Mouse (Mus musculus) c-Kit-negative CD71-positive TER-119-positive erythroid progenitor cells, embryonic 14.5 days (primary cell): ENCODE data around the gene Efcab6.

ENCODE experiments used
- DNase-seq: peaks from one replicate; pipeline ENCODE4 v3.0.0-alpha.2; 2013; ENCODE audit warnings: low read depth, low spot score

Efcab6 gene

DNA sequence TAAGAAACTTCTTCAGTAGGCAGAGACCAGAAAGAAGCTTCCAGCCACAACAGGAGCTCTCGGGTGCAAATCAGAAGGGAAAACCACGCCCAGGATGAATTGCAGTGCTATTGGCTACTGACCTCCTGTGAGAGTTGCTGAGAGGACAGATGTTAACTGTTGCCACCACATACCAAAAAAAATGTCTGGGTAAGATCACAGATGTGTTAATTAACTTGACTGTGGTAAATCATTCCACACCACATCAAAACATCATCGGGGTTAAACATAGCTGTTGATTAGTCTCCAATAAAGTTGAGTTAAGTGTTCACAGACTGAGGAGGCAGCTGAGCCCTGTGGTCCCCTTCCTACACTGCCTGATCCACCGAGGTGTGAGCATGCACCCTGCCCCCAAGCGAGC, 88.1 kb downstream of the Efcab6 start:
- no peak for DNase-seq

DNA sequence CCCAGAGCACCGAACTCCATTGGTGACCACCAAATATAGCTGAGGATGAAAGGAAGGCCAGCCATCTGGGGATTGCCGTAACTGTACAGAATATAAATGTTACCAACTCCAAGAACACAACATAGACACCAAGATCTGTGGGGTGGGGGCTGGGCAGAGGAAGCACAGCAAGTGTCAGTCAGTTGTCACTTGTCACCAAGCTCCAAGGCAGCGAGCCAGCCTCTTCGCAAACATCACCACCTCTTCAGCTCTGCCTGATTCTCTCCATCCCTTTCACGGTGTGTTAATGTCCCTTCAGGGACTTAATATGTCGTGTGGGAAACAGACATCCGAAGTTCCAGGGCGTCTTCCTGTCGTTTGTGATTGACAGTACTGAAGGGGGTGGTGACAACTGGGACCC, 93.0 kb downstream of the Efcab6 start:
- no peak for DNase-seq

GRCm38 (mm10) chr15:83967802-83968201, 97.4 kb downstream of the Efcab6 start:
- no peak for DNase-seq

GRCm38 (mm10) chr15:83965126-83965525, 100.1 kb downstream of the Efcab6 start:
- no peak for DNase-seq

DNA sequence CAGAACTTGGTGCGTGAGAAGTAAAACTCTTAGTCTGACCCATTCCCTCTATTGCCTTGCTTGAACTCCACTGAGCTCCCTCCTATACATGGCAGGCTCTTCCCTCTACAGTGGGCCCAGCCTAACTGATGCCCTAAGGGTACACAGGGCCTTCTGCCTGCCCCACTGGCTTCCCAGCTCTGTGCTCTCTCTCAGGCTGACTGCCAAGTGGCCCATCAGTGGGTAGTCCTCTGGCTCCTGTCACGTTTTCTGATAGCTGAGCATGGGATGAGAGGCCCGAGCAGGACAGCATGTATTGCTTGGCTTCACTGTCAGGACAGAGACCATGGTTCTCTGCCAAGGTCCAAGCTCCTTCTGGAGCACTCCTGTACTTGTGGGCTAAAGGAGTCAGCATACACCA, 106.8 kb downstream of the Efcab6 start:
- no peak for DNase-seq

DNA sequence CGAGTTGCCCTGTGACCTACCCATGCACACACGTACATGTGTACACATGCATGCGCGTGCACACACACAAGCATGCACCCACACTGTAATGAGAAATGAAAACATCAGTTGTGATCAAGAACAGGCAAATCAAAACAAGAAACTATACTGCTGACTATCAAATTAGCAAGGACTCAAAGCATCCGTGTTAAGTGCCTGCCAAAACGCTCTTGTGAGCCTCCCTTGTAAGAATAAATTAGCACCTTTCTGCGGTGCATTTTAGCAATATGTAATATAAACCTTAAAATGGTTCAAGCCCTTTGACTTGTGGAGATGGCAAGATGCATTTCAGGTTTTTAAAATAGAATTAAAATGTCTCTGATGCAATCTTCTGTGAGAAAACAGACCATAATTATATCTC, 108.2 kb downstream of the Efcab6 start:
- DNase-seq = no peak

DNA sequence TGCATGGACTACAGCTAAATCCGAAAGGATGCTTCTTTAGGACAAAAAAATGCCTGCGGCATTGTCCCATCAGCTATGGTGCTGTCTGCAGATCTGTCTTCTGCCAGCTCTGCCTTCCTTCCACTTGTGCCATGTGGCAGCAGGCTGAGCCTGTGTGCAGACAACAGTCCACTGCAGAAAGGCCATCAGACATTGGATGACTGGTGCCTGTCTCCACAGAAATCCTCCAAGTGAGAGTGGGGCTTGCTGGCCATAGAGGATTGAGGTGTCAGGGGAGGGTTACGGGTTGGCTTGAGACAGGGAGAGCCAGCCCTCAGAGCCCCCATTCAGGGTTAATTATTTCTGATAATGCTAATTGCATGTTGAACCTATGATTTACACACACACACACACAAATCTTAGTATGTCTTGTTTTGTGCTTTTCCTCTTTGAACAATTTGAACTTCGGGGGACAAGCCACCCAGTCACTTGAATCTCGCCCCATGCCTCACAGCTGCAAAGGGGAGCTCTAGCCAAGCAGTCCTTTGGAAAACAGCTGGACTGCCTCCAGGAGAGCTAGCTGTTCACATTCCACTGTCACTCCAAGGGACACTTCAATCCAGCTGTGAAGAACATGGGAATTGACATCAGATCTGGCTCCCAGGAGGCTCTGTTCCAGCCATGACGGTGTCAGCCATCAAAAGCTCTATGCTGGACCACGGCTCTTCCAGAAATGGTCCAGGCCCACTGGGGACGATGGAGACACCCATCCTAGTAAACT, 109.1 kb downstream of the Efcab6 start:
- DNase-seq = no peak

DNA sequence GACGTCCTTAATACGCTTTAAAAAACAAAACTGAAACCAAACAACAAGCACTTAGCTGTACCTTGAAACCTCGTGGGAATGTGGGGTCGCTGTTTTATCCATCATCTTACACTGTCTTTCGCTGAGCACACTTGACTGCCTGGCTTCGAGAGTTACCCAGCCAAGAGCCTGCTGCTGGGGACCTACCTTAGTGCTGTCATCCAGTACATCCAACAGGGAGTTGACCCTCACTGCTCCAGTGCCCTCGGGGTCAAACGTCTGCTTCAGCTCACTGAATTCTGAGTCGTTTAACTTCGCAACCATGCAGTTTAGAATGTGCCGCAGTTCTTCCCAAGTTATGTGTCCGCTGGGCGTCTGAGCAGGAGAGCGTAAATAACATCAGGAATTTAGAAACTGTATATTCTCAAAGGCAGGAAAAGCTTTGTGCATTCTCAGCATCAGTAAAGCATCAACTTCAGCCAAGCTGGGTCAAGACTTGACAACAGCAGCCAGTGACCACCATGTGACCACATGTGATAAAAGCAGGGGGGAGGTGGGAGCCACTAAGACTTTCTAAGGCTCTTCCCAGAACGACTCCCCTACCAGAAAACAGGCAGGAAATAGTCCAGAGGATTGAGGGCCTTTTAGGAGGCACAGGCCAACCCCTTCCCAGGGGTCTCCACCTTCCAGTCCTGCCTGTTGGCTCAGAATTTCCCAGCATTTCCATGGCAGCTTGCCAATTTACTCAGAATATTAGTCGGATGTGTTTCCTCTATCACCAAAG, 115.3 kb downstream of the Efcab6 start:
- DNase-seq = no peak

DNA sequence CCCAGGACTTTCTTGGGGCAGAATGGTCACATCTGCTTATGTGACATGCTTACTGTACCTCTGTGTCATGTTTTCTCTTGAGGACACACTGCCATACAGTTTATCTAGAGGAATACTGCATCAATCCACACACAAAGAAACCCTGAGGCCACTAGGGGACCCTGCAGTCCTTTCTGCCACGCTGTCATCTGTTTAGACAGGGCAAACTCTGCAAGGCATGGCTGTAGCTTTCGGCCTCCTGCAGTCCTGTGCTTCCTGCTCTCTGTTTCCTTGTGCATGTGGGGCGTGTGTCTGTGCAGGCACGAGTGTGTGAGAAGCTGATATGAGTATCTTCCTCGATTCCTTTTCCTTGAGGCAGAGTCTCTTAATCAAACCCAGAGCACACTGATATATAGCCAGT, 125.5 kb downstream of the Efcab6 start:
- DNase-seq = no peak

DNA sequence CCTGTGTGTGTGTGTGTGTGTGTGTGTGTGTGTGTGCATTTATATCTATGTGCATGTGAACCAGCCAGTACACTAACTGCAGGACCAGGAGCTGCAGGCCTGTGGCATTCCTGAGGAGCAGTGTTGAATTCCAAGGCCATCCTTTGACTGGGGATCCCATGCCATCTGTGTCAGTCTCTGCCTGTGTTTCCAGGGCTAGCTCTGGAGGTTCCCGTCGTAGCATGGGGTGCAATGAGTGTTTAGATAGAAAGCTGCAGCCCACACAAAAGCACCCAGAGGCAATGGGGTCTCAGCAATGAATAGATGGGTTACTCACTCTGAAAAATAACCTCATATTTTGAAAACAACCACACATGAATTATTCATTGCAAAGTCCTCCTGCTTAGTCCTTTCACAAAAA, 126.7 kb downstream of the Efcab6 start:
- DNase-seq = no peak

DNA sequence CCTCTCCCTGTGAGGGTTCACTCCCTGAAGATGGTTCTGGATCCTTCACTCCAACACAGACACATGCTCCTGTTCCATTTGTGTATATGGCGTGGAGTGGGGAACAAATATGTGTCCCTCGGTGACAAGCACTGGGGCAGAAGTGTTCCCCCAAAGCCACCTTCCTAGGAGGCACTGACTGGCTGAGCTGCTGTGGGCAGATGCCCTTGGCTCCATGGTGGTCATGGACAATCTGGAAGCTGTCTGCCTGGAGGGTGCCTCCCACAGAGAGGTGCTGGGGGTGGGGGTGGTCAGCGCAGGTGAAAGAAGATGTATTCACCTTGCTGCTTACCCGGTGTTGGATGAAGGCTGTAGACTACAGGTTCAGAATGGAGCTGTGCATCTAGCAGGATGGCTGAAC, 128.7 kb downstream of the Efcab6 start:
- no peak for DNase-seq

GRCm38 (mm10) chr15:83934816-83935215, 130.4 kb downstream of the Efcab6 start:
- no peak for DNase-seq

DNA sequence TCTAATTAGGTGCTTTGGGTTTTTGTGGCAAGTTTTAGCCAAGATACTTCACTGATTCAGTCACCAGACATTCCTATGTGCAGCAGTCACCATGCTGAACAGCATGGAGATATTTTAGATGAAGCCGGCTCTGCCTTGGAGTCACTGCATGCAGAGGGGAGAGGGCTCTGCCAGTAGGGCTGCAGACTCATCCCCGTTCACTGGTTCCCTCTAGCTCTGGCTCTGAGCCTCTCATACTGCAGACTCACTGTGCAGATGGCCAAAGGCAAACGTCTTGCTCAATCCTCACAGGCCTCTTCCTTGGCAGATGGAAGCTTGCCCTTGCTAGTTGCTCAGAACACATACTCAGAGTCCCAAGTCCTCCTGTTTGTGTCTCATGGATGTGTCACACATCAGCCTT, 139.8 kb downstream of the Efcab6 start:
- no peak for DNase-seq

DNA sequence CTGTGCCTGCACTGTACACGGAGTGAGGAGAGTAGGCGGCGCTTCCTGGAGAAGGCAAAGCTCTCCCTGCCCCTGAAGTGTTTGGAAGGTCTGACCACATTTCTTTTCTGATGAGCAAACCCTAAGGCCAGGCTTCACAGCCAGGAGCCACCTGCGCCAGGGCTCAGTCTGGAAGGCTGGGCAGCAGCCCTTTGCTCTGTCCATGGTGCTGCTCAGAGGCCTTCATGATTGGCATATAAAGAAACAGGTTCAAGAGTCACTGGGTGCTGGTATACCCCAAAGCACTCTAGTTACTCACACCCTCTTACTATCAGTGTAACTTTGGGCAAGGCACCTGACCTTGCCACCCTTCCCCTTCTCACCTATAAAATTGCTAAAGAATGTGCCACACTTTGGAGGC, 140.5 kb downstream of the Efcab6 start:
- no peak for DNase-seq

DNA sequence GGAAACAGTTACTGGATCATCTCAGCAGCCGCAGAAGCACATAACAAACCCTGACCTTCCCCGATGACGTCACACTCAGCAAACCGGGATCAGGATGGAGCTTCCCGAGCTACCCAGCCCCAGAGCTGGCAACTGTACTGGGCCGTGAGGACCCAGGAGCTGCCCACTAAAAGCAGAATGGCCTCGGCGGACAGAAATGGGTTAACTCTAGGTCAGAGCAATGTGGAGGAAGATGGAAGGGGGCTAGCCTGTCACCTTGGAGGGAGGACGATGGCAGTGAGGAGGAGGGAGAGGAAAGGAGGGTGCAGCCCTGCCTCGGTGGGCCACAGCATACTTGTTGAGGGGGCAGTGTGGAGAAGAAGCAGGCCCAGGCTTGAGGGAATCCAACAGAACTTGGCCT, 149.8 kb downstream of the Efcab6 start:
- no peak for DNase-seq

- no peak for DNase-seq
These were observed 152.0 kb downstream of the Efcab6 start for GRCm38 (mm10) chr15:83913028-83913714.

- DNase-seq = no peak
These were observed 158.7 kb downstream of the Efcab6 start for GRCm38 (mm10) chr15:83906472-83906871.

GRCm38 (mm10) chr15:83897286-83897685, 167.9 kb downstream of the Efcab6 start:
- DNase-seq = no peak

- no peak for DNase-seq
These were observed 169.2 kb downstream of the Efcab6 start for GRCm38 (mm10) chr15:83896011-83896410.

DNA sequence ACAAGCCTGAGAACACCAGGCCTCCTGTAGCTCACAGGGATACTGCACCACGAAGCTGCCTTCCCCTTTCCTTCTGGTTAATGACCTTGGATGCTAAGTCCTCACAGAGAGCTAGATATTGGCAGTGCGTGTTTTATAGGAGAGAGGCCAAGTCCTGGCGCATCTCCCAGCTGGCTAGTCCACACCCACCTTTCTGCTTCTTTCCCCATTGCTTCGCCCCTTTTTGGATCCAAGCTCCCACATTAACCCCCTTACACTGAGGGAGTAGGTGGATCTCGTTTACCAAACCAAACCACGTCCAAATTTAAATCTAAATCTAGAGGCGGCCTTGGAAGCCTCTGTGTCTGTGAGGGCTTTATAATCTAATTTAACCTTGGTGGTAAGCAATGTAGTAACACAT, 170.9 kb downstream of the Efcab6 start:
- DNase-seq = no peak

DNA sequence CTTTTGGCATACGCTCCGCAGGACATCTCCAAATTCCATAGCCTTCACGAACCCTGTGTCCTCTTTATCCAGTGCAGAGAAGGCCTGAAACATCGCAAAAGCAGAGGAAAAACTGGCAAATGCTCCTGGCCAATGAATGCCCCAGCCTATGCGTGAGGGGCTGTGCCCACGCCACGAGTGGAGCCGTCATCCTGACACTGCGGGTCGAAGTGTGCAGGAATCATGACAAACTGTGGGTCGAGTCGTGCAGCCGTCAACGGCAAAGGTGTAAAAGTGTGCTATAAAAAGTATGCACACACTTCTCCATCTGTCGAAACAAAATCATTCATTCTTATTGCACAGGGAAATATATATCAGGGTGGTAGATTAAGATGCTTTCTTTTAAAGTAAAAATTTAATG, 172.3 kb downstream of the Efcab6 start:
- DNase-seq = no peak

GRCm38 (mm10) chr15:83884291-83884690, 180.9 kb downstream of the Efcab6 start:
- DNase-seq = no peak

DNA sequence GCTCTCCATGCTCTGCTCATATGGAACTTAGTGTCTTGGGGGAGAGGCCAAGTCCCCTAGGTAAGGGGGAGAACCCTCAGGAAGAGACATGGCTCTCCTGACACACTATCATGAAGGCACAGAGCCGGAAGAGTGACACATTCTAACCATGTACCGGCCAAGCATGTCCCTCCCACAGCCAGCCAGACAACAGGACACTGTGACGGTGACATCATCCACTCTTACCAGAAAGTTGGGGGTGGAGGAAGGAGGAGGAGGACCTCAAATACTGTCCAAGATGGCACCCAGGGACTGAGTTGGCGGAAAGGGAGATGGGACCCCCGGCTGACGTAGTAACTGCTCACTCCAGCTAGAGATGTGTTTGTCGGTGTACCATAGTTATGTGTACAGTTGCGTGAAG, 181.4 kb downstream of the Efcab6 start:
- no peak for DNase-seq
